Mouse (Mus musculus) hindbrain, embryonic 10.5 days (tissue): ENCODE data around the gene Crat. TPM values are rescaled to one million over a fixed set of nuclear protein-coding genes. Genes with fewer than 3 reads are reported as not detected.

Source experiments
- DNase-seq: peaks from one replicate; pipeline ENCODE4 v3.0.0-alpha.2; 2017; ENCODE audit warnings: low spot score
- H3K27ac ChIP-seq: fragments of 300-500 bp; sonication (generic); 2 replicates; pipeline ENCODE4 v1.5.1; 2016; ENCODE audit warnings: mild to moderate bottlenecking, moderate library complexity
- H3K27me3 ChIP-seq: fragments of 300-500 bp; sonication (generic); 2 replicates; pipeline ENCODE4 v1.6.1; 2016; ENCODE audit warnings: mild to moderate bottlenecking; ENCODE audit not compliant: poor library complexity, insufficient read depth, severe bottlenecking
- H3K36me3 ChIP-seq: fragments of 300-500 bp; sonication (generic); 2 replicates; pipeline ENCODE4 v1.6.1; 2016; ENCODE audit warnings: mild to moderate bottlenecking, moderate library complexity
- H3K4me1 ChIP-seq: fragments of 300-500 bp; sonication (generic); replicated peaks from 2 replicates; pipeline ENCODE4 v1.6.1; 2016; ENCODE audit warnings: mild to moderate bottlenecking
- H3K4me3 ChIP-seq: fragments of 300-500 bp; sonication (generic); 2 replicates; pipeline ENCODE4 v1.5.1; 2016; ENCODE audit warnings: mild to moderate bottlenecking, moderate library complexity
- H3K9me3 ChIP-seq: fragments of 300-500 bp; sonication (generic); 2 replicates; pipeline ENCODE4 v1.6.1; 2016; ENCODE audit warnings: mild to moderate bottlenecking, moderate library complexity
- WGBS: fragments of 180-500 bp; shearing (Covaris S2); methylation state at CpG from one replicate; pipeline ENCODE4 v1.1.7; 2016; 5-methylcytosine and 5-hydroxymethylcytosine counted together
- polyA plus RNA-seq: library from polyadenylated mRNA; unstranded; fragments of >200 nt; fragmentation: Nextera tagmentation; extraction: Ambion mirVana; gene quantifications from 2 replicates; pipeline ENCODE4 v1.2.1, GENCODE M21; 2016

Gene Crat
- polyA plus RNA-seq, 1 experiment from 2014 or later, result 26.7 TPM

DNA sequence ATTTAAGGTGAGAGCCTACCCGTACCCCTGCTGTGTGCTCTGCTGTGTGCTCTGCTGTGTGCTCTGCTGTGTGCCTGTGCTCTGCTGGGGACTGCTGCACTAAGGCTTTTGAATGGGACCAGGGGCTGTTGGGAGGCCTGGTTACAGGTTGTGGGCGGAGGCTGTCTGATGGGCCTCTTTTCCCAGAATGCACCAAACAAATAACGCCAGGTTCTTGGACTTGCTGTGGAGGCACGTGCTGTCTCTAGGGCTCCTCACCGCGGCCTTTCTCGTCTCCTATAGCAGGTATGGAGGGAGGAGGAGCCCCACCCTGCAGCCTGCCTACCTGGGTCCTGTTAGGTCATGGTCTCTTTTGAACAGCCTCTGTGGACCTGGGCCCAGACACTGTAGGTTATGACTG lies 19.4 kb downstream of the Crat start:
- no peak overlapping the region for H3K4me3 ChIP-seq
- 90% methylated on average over 7 of the region's 7 CpGs for WGBS
- H3K27ac ChIP-seq, result no peak overlapping the region
- peaks cover 72% of the 10 kb centered on the region for H3K36me3 ChIP-seq
- no peaks in the 10 kb centered on the region for H3K9me3 ChIP-seq
- peaks cover 68% of the 10 kb centered on the region for H3K4me1 ChIP-seq
- H3K27me3 ChIP-seq, result no peaks in the 10 kb centered on the region
- DNase-seq, result no peak

DNA sequence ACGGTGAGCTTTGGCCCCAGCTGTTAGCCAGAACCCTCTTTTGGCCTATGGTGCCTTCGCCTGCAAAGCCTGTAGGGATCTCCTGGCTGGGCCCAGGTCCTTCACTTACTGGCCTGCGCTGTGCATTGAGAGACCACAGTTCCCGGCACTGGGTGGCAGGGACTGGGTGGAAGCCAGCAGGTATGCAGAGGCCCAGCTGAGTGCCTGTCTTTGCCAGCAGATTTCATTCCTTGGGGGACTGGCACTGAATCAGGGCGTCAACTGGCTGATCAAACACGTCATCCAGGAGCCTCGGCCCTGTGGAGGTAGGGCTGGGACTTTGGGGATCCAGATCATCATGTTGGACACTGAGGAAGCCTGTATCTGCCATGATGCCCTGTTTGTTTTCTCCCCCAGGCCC lies 19.9 kb downstream of the Crat start:
- H3K27ac ChIP-seq, result no peak overlapping the region
- no peaks in the 10 kb centered on the region for H3K27me3 ChIP-seq
- no peak for DNase-seq
- 93% methylated on average over 7 of the region's 7 CpGs for WGBS
- no peaks in the 10 kb centered on the region for H3K9me3 ChIP-seq
- H3K4me3 ChIP-seq, result no peak overlapping the region
- peaks cover 68% of the 10 kb centered on the region for H3K4me1 ChIP-seq
- H3K36me3 ChIP-seq, result peaks cover 69% of the 10 kb centered on the region

DNA sequence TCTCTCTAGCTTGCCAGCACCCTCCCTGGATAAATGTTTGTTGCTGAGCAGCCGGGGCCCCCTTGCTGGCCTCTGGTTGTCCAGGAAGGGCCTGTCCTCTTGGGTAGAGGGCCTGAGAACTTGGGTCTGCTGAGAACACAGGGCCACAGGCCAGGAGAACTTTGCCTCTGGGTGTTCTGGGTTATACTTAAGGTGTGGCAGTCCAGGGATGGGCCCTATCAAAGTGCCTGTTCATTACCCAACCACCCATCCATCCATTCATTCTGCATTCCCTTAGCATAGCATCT lies 22.3 kb downstream of the Crat start:
- DNase-seq, result no peak
- Histone ChIP-seq H3K9me3 (no peaks in the 10 kb centered on the region), H3K27ac (peak overlapping the region; percentile 93), H3K27me3 (no peaks in the 10 kb centered on the region), H3K4me3 (peak overlapping the region; percentile 89), H3K36me3 (peaks cover 49% of the 10 kb centered on the region), H3K4me1 (peaks cover 46% of the 10 kb centered on the region)
- 70% methylated on average over 1 of the region's 1 CpGs for WGBS

DNA sequence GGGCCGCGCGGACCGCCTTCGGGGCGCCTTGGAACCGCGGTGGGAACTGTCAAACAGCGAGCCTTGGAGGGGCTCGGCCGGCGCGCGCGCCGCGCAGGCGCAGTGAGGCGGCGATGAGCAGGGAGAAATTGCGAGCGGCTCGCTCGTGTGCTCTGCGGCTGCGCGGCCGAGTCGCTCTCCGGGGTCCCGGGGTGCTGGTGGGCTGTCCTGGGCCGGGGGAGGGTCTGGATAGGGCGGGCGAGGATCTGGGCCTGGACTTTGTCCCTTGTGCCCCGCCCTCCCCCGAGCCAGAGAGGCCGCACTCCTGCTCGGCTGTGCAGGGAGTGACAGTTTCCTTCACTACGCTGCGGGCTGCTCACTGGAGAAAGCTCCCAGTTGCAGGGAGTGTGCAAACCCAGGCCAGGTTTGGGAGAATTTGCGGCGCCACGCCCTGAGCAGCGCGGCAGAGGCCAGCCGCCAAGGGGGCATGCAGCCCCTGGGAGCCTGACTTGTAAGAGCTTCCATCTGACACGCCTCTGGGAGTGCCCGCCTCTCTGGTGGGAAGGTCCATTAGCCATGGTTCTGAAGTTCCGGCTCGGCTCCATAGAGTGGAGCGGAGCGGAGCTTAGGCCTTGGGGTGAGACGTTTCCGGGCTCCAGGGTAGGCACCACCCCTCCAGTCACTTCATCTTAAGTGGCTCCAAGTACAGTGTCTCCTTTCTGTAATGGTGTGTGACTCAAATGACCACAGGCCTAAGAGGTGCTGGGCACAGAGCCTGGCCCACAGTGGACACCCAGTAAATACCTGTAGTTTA lies 22.8 kb downstream of the Crat start:
- DNase-seq, result peak; percentile 93

DNA sequence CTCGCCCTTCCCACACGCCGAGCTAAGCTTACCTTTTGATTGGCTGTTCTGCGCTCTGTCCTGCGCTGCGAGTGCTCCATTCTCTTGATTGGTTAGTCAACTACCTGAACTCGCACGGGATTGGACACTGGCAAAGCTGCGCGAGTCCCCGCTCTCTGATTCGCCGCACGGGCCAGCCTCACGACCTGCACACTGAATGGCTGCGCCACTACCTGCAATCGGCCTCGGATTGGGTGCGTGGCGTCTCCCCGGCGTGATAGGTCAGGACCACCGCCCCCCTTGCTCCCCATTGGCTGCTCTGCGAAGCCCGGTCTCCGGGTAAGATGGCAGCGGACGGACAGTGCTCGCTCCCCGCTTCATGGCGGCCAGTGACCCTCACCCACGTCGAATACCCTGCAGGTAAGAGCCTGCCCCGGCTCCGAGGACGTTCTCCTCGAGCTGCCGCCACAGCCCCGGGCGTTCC lies 23.5 kb downstream of the Crat start, which contains the start of gene Dolpp1:
TSS of gene Dolpp1 (plus strand) at position 141 of the 463 bp plus-strand sequence.
- Histone ChIP-seq H3K36me3 (peaks cover 37% of the 10 kb centered on the region), H3K4me3 (peak within 1 kb of the TSS; percentile 89), H3K27ac (peak within 1 kb of the TSS; percentile 93), H3K27me3 (no peaks in the 10 kb centered on the region), H3K9me3 (no peaks in the 10 kb centered on the region), H3K4me1 (peaks cover 35% of the 10 kb centered on the region)
- under 1% methylated on average over 40 of the region's 40 CpGs for WGBS
- peak; percentile 99 for DNase-seq

More for the DNA sequence above, 22.8 kb downstream of the Crat start:
- H3K4me3 ChIP-seq, result peak overlapping the region; percentile 89
- H3K36me3 ChIP-seq, result peaks cover 43% of the 10 kb centered on the region
- H3K27me3 ChIP-seq, result no peaks in the 10 kb centered on the region
- peaks cover 41% of the 10 kb centered on the region for H3K4me1 ChIP-seq
- H3K27ac ChIP-seq, result peak overlapping the region; percentile 93
- no peaks in the 10 kb centered on the region for H3K9me3 ChIP-seq
- under 1% methylated on average over 54 of the region's 54 CpGs for WGBS

DNA sequence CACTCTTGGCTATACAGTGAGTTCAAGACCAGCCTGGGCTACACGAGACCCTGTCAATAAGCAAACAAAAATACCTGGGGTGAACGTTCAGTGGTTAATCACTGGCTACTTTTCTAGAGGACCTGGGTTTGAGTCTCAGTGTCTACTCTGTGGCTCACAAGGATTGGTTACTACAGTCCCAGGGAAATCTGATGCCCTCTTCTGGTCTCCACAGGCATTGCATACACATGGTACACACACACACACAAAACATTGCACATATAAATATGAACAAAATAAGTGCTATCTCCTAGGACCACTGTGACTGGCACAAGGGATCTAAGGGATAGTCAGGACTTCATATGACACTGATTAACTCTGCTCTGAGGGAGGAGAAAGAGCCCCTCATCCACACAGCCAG lies 26.6 kb downstream of the Crat start:
- Histone ChIP-seq H3K9me3 (no peaks in the 10 kb centered on the region), H3K27ac (no peak overlapping the region), H3K27me3 (no peaks in the 10 kb centered on the region), H3K36me3 (peaks cover 31% of the 10 kb centered on the region), H3K4me1 (peaks cover 30% of the 10 kb centered on the region), H3K4me3 (no peak overlapping the region)
- DNase-seq, result no peak
- 92% methylated on average over 2 of the region's 2 CpGs for WGBS

DNA sequence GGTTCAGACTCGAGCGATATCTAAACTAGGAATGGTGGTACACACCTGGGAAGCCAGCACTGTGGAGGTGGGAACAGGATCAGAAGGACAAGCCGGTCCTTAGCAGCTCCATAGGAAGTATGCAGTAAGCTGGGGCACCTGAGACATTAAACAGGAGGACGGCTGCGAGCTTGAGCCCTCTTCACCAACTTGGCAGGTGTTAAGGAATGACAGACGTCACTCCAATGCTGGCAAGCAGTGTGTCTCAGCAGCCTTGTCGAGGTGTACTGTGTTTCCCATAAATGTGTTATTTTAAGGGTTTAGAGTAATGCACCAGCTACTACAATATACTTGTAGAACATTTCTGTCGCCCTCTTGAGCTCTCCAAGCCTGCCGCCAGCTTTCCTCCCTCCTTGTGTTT lies 28.7 kb downstream of the Crat start:
- H3K27ac ChIP-seq, result no peak overlapping the region
- no peak for DNase-seq
- H3K27me3 ChIP-seq, result no peaks in the 10 kb centered on the region
- whole genome bisulfite sequencing, result 84% methylated on average over 9 of the region's 9 CpGs
- peaks cover 47% of the 10 kb centered on the region for H3K36me3 ChIP-seq
- peaks cover 14% of the 10 kb centered on the region for H3K4me1 ChIP-seq
- H3K9me3 ChIP-seq, result no peaks in the 10 kb centered on the region
- no peak overlapping the region for H3K4me3 ChIP-seq

DNA sequence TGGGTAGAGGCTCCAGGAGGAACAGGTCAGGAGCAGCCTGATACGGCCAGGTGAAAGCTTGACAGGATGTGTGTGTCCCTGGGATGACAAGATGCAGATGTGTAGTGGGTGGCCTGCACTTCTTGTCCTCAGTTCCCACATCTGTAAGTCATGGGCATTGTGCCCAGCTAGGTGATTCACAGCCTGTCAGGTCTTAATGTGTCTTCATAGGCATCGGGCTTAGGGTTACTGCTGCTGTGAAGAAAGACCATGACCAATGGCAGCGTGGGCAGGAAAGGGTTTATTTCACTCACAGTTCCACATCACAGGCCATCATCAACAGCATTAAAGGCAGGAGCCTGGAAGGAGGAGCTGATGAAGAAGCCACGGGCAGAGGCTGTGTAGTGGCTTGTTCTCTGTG lies 30.0 kb downstream of the Crat start:
- H3K4me3 ChIP-seq, result no peak overlapping the region
- WGBS, result 86% methylated on average over 4 of the region's 4 CpGs
- peaks cover under 1% of the 10 kb centered on the region; the same call in 1 of the 2 replicates for H3K4me1 ChIP-seq
- no peak overlapping the region for H3K27ac ChIP-seq
- H3K9me3 ChIP-seq, result no peaks in the 10 kb centered on the region
- no peaks in the 10 kb centered on the region for H3K27me3 ChIP-seq
- DNase-seq, result no peak
- H3K36me3 ChIP-seq, result peaks cover 60% of the 10 kb centered on the region

DNA sequence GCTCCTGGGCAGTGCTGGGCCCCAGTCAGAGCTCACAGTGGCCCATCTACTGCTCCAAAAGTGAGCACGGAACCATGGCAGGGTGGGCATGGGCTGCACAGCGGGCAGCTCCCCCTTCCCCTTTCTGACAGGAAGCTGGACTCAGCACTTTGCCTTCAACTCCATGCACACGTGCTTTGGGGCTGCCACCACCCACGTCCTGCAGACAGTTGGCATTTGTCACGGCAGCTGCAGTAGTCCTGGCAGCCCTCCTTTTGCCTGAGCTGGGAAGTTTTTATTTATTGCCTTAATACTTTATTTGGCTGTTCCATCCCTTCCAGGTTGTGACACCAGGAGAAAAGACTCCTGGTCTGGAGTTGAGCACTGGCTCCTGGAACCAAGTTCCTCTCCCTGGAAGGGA lies 30.8 kb downstream of the Crat start:
- H3K36me3 ChIP-seq, result peaks cover 68% of the 10 kb centered on the region
- no peak for DNase-seq
- 90% methylated on average over 5 of the region's 5 CpGs for WGBS
- no peaks in the 10 kb centered on the region for H3K4me1 ChIP-seq
- no peaks in the 10 kb centered on the region for H3K27me3 ChIP-seq
- no peak overlapping the region for H3K4me3 ChIP-seq
- H3K9me3 ChIP-seq, result no peaks in the 10 kb centered on the region
- H3K27ac ChIP-seq, result no peak overlapping the region

DNA sequence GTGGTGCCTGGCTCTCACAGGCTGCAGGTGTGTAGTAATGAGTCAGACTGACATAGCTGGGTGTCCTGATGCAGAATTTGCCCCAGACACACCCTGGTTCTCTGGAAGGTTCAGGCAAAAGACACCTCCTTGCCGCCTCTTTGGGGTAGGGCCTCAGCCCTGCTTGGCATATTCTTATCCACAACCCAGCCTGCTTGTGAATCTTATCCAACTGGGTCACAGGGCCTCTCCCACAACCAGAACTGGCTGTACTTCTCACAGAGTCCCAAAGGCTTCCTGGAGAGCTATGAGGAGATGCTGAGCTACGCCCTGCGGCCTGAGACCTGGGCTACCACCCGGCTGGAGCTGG lies 34.3 kb downstream of the Crat start:
- DNase-seq, result no peak
- Histone ChIP-seq H3K27me3 (no peaks in the 10 kb centered on the region), H3K27ac (no peak overlapping the region), H3K36me3 (peaks cover 100% of the 10 kb centered on the region), H3K4me3 (no peak overlapping the region), H3K4me1 (no peaks in the 10 kb centered on the region), H3K9me3 (no peaks in the 10 kb centered on the region)
- 94% methylated on average over 4 of the region's 4 CpGs for WGBS

DNA sequence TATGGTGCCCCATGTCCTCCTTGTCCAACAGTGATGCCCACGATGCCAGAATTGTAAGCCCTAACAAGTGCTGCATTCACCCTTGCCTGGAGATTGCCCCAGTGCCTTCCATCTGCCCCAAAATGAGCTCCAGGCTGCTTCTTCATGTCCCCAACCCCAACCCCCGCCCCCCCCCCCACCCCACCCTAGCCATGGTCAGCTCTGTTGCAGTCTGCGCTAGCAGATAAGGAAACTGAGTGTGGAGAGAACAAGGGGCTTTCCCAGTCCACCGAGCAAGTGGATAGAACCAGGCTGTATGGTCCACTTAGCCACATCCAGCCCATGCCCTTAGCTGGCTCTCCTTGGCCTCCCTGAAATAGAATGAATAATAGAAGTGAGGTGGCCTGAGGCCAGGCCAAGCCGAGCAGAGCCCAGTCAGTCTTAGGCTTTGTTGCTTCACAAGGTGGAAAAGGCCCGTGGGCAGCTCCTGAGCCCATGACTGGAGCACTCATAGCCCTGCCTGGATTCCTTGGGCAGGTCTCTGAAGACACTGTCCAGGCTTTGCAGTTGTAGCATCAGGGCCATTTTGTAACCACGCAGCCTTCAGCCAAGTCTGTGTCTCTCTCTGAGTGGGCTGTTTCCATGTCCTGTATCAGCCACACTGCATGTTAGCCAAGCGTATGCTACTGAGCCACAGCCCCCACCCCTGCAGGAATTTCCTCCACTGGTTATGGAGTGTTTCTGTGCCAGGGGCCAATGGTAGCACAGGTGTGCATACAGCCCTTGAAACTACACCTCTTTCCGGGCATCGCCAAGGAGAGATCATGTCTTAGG lies 34.8 kb downstream of the Crat start:
- 85% methylated on average over 10 of the region's 10 CpGs for WGBS
- H3K27ac ChIP-seq, result peak overlapping the region; percentile 23; the same call in 1 of the 2 replicates
- H3K4me3 ChIP-seq, result no peak overlapping the region
- DNase-seq, result no peak
- no peaks in the 10 kb centered on the region for H3K4me1 ChIP-seq
- H3K36me3 ChIP-seq, result peaks cover 100% of the 10 kb centered on the region
- H3K9me3 ChIP-seq, result no peaks in the 10 kb centered on the region
- H3K27me3 ChIP-seq, result no peaks in the 10 kb centered on the region

DNA sequence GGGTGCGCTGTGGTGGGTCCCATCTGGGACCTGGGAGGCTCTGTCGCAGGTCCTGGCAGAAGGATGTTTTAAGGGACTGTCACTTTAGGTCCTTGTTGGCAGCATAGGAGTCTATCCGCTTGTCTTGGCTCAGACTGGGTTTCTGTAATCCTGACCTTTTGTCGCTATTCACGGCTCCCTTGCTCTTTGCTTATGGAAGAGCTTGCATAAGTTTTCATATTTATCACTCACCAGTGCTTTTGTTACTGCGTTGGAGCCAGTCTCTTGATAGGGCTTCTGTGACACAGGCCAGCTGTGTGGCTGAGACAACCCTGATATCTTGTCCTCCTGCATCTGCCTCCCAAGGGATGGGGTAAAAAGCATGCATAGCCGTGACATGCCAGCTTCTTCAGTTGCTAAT lies 36.3 kb downstream of the Crat start:
- DNase-seq, result no peak
- WGBS, result 89% methylated on average over 7 of the region's 7 CpGs
- no peak overlapping the region; the same call in 1 of the 2 replicates for H3K27ac ChIP-seq

DNA sequence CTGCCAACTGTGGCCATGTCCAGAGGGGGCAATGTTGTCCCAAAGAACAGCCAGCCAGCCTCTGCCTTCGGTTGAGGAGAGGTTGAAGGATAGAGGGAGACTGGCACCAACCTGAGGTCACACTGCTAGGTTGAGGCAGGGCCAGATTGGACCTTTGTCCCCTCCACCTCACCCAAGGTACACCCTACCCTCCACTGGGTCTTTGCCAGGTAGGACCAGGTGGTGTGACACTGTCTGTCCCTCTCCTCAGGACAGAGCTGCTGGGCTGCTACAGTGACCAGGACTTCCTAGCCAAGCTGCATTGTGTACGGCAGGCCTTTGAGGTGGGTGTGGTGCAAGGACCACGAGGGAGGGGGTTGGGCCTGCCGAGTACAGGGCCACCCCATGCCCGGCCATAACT lies 37.9 kb downstream of the Crat start:
- no peak for DNase-seq
- WGBS, result 86% methylated on average over 5 of the region's 5 CpGs
- Histone ChIP-seq H3K36me3 (peaks cover 99% of the 10 kb centered on the region), H3K27ac (no peak overlapping the region), H3K4me1 (no peaks in the 10 kb centered on the region), H3K27me3 (no peaks in the 10 kb centered on the region), H3K4me3 (no peak overlapping the region), H3K9me3 (no peaks in the 10 kb centered on the region)

More for the DNA sequence above, 36.3 kb downstream of the Crat start:
- Histone ChIP-seq H3K4me3 (no peak overlapping the region), H3K4me1 (no peaks in the 10 kb centered on the region), H3K27me3 (no peaks in the 10 kb centered on the region), H3K36me3 (peaks cover 99% of the 10 kb centered on the region), H3K9me3 (no peaks in the 10 kb centered on the region)
